Mouse (Mus musculus): ENCODE results near the gene Mtx3. TPM values are rescaled to one million over a fixed set of nuclear protein-coding genes. Genes with fewer than 3 reads are reported as not detected.
A peak's percentile ranks its signal among the peaks of the same experiment; 100 is the strongest.
"Not testable (repeated sequence)": the region's sequence is repeated elsewhere in the genome, so short reads cannot be mapped to it uniquely, and the experiment has no call there.

The Mtx3 gene
- 10 to 100 TPM in 1 of 2 experiments, 1 to 10 TPM in 1; 8.7 to 10.5 TPM for total RNA-seq (2021)

- DNase-seq = peak; percentile 89 to 92
- intact Hi-C loops (cut with DNase I) = loop anchor here (5.0 kb wide), 1 partner anchor 92 kb away; no protein-coding TSS in a partner anchor
Measured at GRCm38 (mm10) chr13:92844586-92845221, at the start of gene Mtx3. Gene Mtx3, plus strand, starts transcription at chr13:92844760.

GRCm38 (mm10) chr13:92798830-92799229 is 45.7 kb upstream of the Mtx3 start:
- no peak for DNase-seq

GRCm38 (mm10) chr13:92799306-92799925 is 45.1 kb upstream of the Mtx3 start:
- intact Hi-C loops (cut with DNase I) = no loop called here
- DNase-seq = no peak

More at GRCm38 (mm10) chr13:92798830-92799229, 45.7 kb upstream of the Mtx3 start:
- intact Hi-C loops (cut with DNase I) = no loop called here

- no peak for DNase-seq
- intact Hi-C loops (cut with DNase I) = no loop called here
Measured at GRCm38 (mm10) chr13:92806785-92807184, 37.8 kb upstream of the Mtx3 start.

- intact Hi-C loops (cut with DNase I) = no loop called here
- no peak for DNase-seq
Measured at GRCm38 (mm10) chr13:92807849-92808248, 36.7 kb upstream of the Mtx3 start.

- DNase-seq = peak; percentile 20 to 38
- intact Hi-C loops (cut with DNase I) = not testable (repeated sequence)
Measured at GRCm38 (mm10) chr13:92810592-92810991, 34.0 kb upstream of the Mtx3 start.

- no peak for DNase-seq
- intact Hi-C loops (cut with DNase I) = no loop called here
Measured at GRCm38 (mm10) chr13:92816329-92816728, 28.2 kb upstream of the Mtx3 start.

- peak; percentile 44 for DNase-seq
- intact Hi-C loops (cut with DNase I) = no loop called here
Measured at GRCm38 (mm10) chr13:92817357-92817756, 27.2 kb upstream of the Mtx3 start.

GRCm38 (mm10) chr13:92828820-92829219 is 15.7 kb upstream of the Mtx3 start:
- peak; percentile 29 to 38 for DNase-seq
- intact Hi-C loops (cut with DNase I) = no loop called here

- DNase-seq = no peak
- intact Hi-C loops (cut with DNase I) = no loop called here
Measured at GRCm38 (mm10) chr13:92833162-92833561, 11.4 kb upstream of the Mtx3 start.

GRCm38 (mm10) chr13:92846438-92846837 is 1.9 kb downstream of the Mtx3 start:
- no peak for DNase-seq
- intact Hi-C loops (cut with DNase I) = no loop called here

GRCm38 (mm10) chr13:92847336-92847735 is 2.8 kb downstream of the Mtx3 start:
- no peak for DNase-seq
- intact Hi-C loops (cut with DNase I) = no loop called here

- intact Hi-C loops (cut with DNase I) = no loop called here
- DNase-seq = no peak
Measured at GRCm38 (mm10) chr13:92848002-92848401, 3.4 kb downstream of the Mtx3 start.

GRCm38 (mm10) chr13:92855901-92856300 is 11.3 kb downstream of the Mtx3 start:
- intact Hi-C loops (cut with DNase I) = loop anchor here (5.0 kb wide), 1 partner anchor 104 kb away; no protein-coding TSS in a partner anchor
- DNase-seq = no peak

- intact Hi-C loops (cut with DNase I) = loop anchor here (5.0 kb wide), 1 partner anchor 107 kb away; no protein-coding TSS in a partner anchor
- no peak for DNase-seq
Measured at GRCm38 (mm10) chr13:92858808-92859207, 14.2 kb downstream of the Mtx3 start.

- peak; percentile 69 to 77 for DNase-seq
- intact Hi-C loops (cut with DNase I) = loop anchor here (5.0 to 10.0 kb wide), 3 partner anchors 108 to 382 kb away; no protein-coding TSS in a partner anchor
Measured at GRCm38 (mm10) chr13:92859959-92860358, 15.4 kb downstream of the Mtx3 start.

- DNase-seq = peak in 1 of 2 experiments; percentile 24
- intact Hi-C loops (cut with DNase I) = loop anchor here (5.0 to 10.0 kb wide), 2 partner anchors 37 to 199 kb away; no protein-coding TSS in a partner anchor
Measured at GRCm38 (mm10) chr13:92865358-92865757, 20.8 kb downstream of the Mtx3 start.

GRCm38 (mm10) chr13:92866680-92867079 is 22.1 kb downstream of the Mtx3 start:
- intact Hi-C loops (cut with DNase I) = loop anchor here (1.0 to 10.0 kb wide), 3 partner anchors 36 to 198 kb away; no protein-coding TSS in a partner anchor
- DNase-seq = peak; percentile 39 to 48

- intact Hi-C loops (cut with DNase I) = no loop called here
- no peak for DNase-seq
Measured at GRCm38 (mm10) chr13:92879514-92879913, 35.0 kb downstream of the Mtx3 start.

- intact Hi-C loops (cut with DNase I) = no loop called here
- DNase-seq = no peak
Measured at GRCm38 (mm10) chr13:92879933-92880332, 35.4 kb downstream of the Mtx3 start.

GRCm38 (mm10) chr13:92880589-92880988 is 36.0 kb downstream of the Mtx3 start:
- intact Hi-C loops (cut with DNase I) = no loop called here
- DNase-seq = no peak
